Mouse (Mus musculus) inflammation-experienced regulatory T-cells, adult 6 months (primary cell): ENCODE measurements around the gene Olfr305. TPM values are rescaled to one million over a fixed set of nuclear protein-coding genes. Genes with fewer than 3 reads are reported as not detected.
"Not testable (repeated sequence)": the region's sequence is repeated elsewhere in the genome, so short reads cannot be mapped to it uniquely, and the experiment has no call there.

Source experiments
- ATAC-seq: one replicate; pipeline ENCODE4 v1.8.0; 2017
- polyA plus RNA-seq, 3 experiments: library from polyadenylated mRNA; unstranded; fragments of 100-300 nt; shearing (Covaris generic); gene quantifications; one replicate each; pipeline ENCODE4 v1.2.1; 2017

The Olfr305 gene
- not detected for polyA plus RNA-seq

DNA sequence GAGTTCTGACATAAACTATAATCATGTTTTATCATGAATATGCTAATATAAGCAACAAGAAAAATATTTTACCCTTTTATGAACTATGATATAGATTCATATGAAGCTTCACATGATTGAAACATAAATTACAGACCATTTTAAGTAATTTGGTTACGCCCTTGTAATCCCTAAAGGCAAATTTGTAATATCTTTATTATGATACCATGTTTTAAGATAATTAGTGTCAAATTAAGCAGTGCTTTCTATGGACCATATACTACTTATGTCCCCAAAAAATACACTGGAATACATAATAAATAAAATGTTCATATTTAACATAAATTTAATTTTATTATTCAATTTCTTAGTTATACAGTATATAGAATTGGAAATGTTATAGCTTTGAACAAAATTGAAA, at the start of gene Olfr305:
TSS of gene Olfr305 (minus strand) at position 101 of the 400 bp plus-strand sequence.
- ATAC-seq: no peak

DNA sequence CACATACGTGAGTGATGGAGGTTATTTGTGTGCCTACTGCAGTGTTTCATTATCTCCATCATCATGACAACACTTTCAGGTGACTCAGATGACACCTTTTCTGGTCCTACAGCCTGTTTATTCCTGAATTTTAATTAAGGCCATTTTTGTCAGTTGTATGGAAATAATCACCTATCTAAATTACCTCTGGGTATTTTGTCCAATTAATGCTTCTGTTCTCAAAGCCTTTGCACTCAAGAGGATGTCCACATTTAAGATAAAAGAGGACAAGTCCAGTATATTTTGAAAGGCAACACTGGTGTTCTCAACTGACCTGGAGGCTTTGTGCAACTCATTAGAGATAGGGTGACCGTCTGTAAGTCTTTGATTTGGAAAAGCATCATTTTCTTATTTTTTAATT, 36.8 kb upstream of the Olfr305 start, which contains the start of gene Olfr301:
TSS of gene Olfr301 (plus strand) at position 301 of the 400 bp plus-strand sequence.
- no peak for ATAC-seq

GRCm38 (mm10) chr7:86397689-86398088, 31.0 kb upstream of the Olfr305 start, which contains the start of gene Olfr303:
TSS of gene Olfr303 (minus strand) at chr7:86397789.
- no peak for ATAC-seq

DNA sequence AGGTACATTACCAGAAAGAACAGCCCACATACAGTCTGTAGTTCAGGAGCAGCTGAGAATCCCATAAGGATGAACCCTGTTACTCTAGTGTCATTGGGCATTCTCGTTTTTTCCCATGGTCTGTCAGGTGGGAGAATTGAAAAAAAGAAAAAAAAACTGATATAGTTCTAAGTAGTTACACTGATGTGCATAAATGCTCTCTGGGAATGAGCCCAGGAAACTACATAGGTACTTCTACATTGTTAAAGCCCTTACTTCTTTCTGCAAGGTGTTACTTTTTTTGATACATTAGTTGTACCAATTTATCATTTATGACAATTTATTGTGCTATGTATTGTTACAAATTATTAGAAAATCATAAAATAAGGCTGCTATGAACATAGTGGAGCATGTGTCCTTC, 19.8 kb upstream of the Olfr305 start, which contains the start of gene Olfr304:
TSS of gene Olfr304 (minus strand) at position 101 of the 400 bp plus-strand sequence.
- no peak for ATAC-seq

DNA sequence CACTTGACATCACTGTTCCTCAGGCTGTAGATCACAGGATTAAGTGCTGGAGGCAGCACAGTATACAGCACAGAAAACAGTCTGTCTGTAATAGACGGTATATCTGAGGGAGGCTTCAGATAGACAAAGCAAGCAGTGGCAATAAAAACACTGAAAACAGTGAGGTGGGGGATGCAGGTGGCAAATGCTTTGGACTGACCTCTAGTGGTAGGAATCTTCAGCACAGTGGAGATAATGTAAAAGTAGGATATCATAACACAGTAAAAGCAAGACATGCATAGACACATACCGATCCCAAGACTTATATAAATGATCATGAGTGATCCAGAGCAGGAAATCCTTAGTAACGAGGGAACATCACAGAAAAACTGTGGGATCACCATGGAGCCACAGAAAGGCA, 19.0 kb upstream of the Olfr305 start:
- no peak for ATAC-seq

DNA sequence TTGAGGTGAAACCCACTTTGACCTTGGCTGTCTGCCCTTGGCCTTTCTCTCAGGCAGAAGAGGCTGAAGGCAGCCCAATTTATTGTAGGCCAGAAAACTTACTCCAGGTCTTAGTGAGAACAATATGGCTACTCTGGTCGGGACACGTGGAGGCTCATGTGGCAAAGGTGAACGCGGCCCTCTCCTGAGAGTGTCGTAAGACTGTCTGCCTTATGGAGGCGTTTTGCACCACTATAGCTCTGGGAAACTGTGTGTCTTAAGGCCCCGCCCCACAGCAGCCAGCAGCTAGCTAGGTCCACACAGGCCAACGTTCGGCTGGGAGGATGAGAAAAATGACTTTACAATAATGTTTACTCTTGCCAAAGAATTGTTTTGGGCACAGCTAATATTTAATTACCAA, 20.4 kb downstream of the Olfr305 start:
- not testable (repeated sequence) for ATAC-seq

- no peak for ATAC-seq
These were observed 22.5 kb downstream of the Olfr305 start for GRCm38 (mm10) chr7:86344253-86344652.

GRCm38 (mm10) chr7:86342881-86343565, 23.7 kb downstream of the Olfr305 start:
- ATAC-seq: no peak

GRCm38 (mm10) chr7:86337486-86337885, 29.2 kb downstream of the Olfr305 start, which contains the start of gene Olfr307:
TSS of gene Olfr307 (minus strand) at chr7:86337586.
- ATAC-seq: no peak

- ATAC-seq: no peak
These were observed 41.2 kb downstream of the Olfr305 start, which contains the start of gene Olfr308 for GRCm38 (mm10) chr7:86325530-86325929. TSS of gene Olfr308 (minus strand) at chr7:86325630.

- no peak for ATAC-seq
These were observed 45.4 kb downstream of the Olfr305 start for GRCm38 (mm10) chr7:86321323-86321722.

DNA sequence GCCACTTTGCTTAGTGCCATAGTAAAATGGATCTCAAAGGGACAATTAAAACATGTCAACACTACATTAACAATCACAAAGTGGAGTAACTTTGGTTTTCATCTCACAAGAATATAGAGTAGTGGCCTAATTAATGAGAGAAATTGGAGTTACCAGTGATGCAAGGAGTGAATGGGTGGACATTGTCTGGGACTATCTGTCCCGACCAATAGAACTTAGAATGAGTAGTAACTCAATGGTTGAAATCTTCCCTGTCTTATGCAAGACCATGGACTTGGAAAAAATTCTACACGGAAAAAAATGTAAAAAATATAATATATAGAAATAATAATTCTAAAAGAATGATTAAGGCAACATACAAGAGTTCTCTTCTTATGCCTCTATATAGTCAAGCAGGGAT, 53.1 kb downstream of the Olfr305 start, which contains the start of gene Olfr309:
TSS of gene Olfr309 (minus strand) at position 101 of the 400 bp plus-strand sequence.
- ATAC-seq: no peak

Other genes starting within 250 kb of the Olfr305 start
- not detected for gene Vmn2r75, start 195.2 kb downstream of the Olfr305 start, polyA plus RNA-seq
- gene Vmn2r76, start 120.6 kb downstream of the Olfr305 start, polyA plus RNA-seq: under 1 TPM in 1 of 3 experiments, not detected in 2; 0.04 TPM
- not detected for gene Olfr310, start 89.8 kb downstream of the Olfr305 start, polyA plus RNA-seq
- gene Olfr309, start 53.2 kb downstream of the Olfr305 start, polyA plus RNA-seq: not detected
- not detected for gene Olfr308, start 41.3 kb downstream of the Olfr305 start, polyA plus RNA-seq
- under 1 TPM in 1 of 3 experiments, not detected in 2; 0.07 TPM for gene Olfr307, start 29.3 kb downstream of the Olfr305 start, polyA plus RNA-seq
- not detected for gene Olfr304, start 19.7 kb upstream of the Olfr305 start, polyA plus RNA-seq
- gene Olfr303, start 30.9 kb upstream of the Olfr305 start, polyA plus RNA-seq: not detected
- not detected for gene Olfr301, start 36.9 kb upstream of the Olfr305 start, polyA plus RNA-seq
- not detected for gene Olfr299, start 93.0 kb upstream of the Olfr305 start, polyA plus RNA-seq
- not detected for gene Olfr298, start 125.6 kb upstream of the Olfr305 start, polyA plus RNA-seq
- not detected for gene Olfr297, start 153.0 kb upstream of the Olfr305 start, polyA plus RNA-seq
- not detected for gene Olfr295, start 216.9 kb upstream of the Olfr305 start, polyA plus RNA-seq
- gene Olfr294, start 249.7 kb upstream of the Olfr305 start, polyA plus RNA-seq: not detected